Mouse (Mus musculus) E14TG2a.4 (cell line): ENCODE measurements around the gene Tacr1.

Experiments used
- CTCF ChIP-seq: conservative IDR thresholded peaks from 2 replicates; pipeline ENCODE4 v1.5.1; 2014; ENCODE audit warnings: low read length
- NANOG ChIP-seq: IDR thresholded peaks from 2 replicates; pipeline ENCODE4 v1.6.1; 2014; ENCODE audit warnings: borderline replicate concordance, low read length, mixed read lengths

GRCm38 (mm10) chr6:82585396-82585795 lies 183.3 kb downstream of the Tacr1 start:
- no peak for TF ChIP-seq CTCF
- TF ChIP-seq NANOG, result no peak
